Comparison of ENCODE assay signal across 9 mouse cellular contexts in the genomic region with DNA sequence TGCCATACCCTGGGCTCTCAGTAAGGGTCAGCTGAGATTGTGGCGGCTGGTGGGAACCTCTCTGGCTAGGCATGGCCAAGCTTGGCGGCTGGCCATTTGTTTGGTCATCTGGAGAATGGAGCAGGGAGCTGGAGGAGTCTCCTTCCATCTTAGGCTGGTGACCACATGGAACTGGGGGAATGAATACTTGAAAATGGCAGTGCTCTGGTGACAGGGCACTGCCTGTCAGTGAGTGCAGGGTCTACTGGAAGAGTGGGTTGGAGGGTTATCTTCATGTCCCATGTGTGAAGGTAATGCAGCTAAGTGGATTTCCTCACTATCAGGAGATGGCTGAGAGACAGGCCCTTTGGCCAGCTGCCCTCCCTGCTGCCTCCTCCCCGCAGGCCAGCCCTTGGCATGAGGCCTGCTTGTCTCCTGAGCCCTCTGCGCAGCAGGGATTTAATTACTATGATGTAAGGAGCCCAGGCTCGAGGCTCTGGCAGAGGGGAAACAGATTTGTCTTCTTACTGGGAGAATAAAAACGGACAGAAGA. TPM values are rescaled to one million over a fixed set of nuclear protein-coding genes. Genes with fewer than 3 reads are reported as not detected.
DNase-seq lines count a peak whose midpoint lies in the region.
"Had no signal": no experiment of that assay in that cellular context is flagged by ENCODE, and none has a peak within 500 bp of the region (broad histone marks: within the 10 kb centered on the region; RNA-seq: fewer than 3 reads in every experiment).

No protein-coding gene starts in this region.

- DNase-seq in heart, adult 11 months = peak; percentile 95
- no peak for DNase-seq in heart, embryonic 10.5 days (ENCODE audit: low spot score)
- peak; percentile 39 for DNase-seq in 3134 (ENCODE audit: extremely low read depth, insufficient read length, low spot score)
- peak; percentile 66 for DNase-seq in cerebellum, adult 8-10 months
- peak; percentile 59 to 64 for DNase-seq in heart, postnatal 36 days
- peak; percentile 49 for DNase-seq in retina, postnatal 7 days (ENCODE audit: low read depth, low spot score)
- no peak for DNase-seq in thymus, postnatal 36 days
- DNase-seq in spleen, postnatal 4 days (ENCODE audit: low spot score in 2 of 2) = no peak
- DNase-seq: liver, embryonic 13.5 days had no signal

- intact Hi-C loops in heart, postnatal 36 days (cut with DNase I) = no loop called here

- H3K4me1 ChIP-seq in heart, embryonic 10.5 days = peaks cover 8% of the 10 kb centered on the region
- H3K4me1 ChIP-seq: liver, embryonic 13.5 days had no signal

- peaks cover 14% of the 10 kb centered on the region for H3K27me3 ChIP-seq in heart, embryonic 10.5 days (ENCODE audit: insufficient read depth, poor library complexity, severe bottlenecking)
- H3K27me3 ChIP-seq: liver, embryonic 13.5 days had no signal

- H3K4me3 ChIP-seq in heart, embryonic 10.5 days = no peak overlapping the region
- H3K4me3 ChIP-seq: liver, embryonic 13.5 days had no signal

- no peaks in the 10 kb centered on the region for H3K36me3 ChIP-seq in heart, embryonic 10.5 days
- H3K36me3 ChIP-seq: liver, embryonic 13.5 days had no signal

- 30% methylated on average over 6 of the region's 6 CpGs for WGBS in heart, embryonic 10.5 days

- no peaks in the 10 kb centered on the region for H3K9me3 ChIP-seq in heart, embryonic 10.5 days
- H3K9me3 ChIP-seq: liver, embryonic 13.5 days had no signal

- H3K27ac ChIP-seq in heart, embryonic 10.5 days = no peak overlapping the region
- H3K27ac ChIP-seq: liver, embryonic 13.5 days had no signal

RNA-seq across cellular contexts. Expression of a gene that starts 14.7 kb away (rescaled TPM):
- polyA plus RNA-seq in heart, embryonic 10.5 days (2016; fragmentation: Nextera tagmentation; extraction: Ambion mirVana) = 0.58 and 1.1 TPM in 2 replicates
- 1 to 10 TPM; 1.9 to 2.3 TPM for total RNA-seq in heart, postnatal 36 days (2021)

Comparison
In these comparisons a context has a peak if more than half of its experiments do, and no peak if none do; other contexts are left out.
1. DNase-seq: peak in heart, adult 11 months (single experiment), 3134 (single experiment), cerebellum, adult 8-10 months (single experiment), heart, postnatal 36 days (2 of 2) and retina, postnatal 7 days (single experiment); none in heart, embryonic 10.5 days (single experiment), thymus, postnatal 36 days (0 of 2) and spleen, postnatal 4 days (0 of 2).